Mouse (Mus musculus): ENCODE results near the gene Olfr1377.
"Not testable (repeated sequence)": the region's sequence is repeated elsewhere in the genome, so short reads cannot be mapped to it uniquely, and the experiment has no call there.

Gene Olfr1377

GRCm38 (mm10) chr11:50981667-50982066, at the start of gene Olfr1377:
Olfr1377 (plus strand) TSS chr11:50981967.
- DNase-seq: no peak

GRCm38 (mm10) chr11:50932040-50932439, 49.7 kb upstream of the Olfr1377 start:
- no peak for DNase-seq

- DNase-seq: no peak
Observed at GRCm38 (mm10) chr11:50938435-50938834, 43.3 kb upstream of the Olfr1377 start.

- peak; percentile 40 for DNase-seq
Observed at GRCm38 (mm10) chr11:50939621-50940366, 42.0 kb upstream of the Olfr1377 start.

- DNase-seq: no peak
Observed at GRCm38 (mm10) chr11:50942386-50942785, 39.4 kb upstream of the Olfr1377 start.

- DNase-seq: no peak
Observed at GRCm38 (mm10) chr11:50943506-50943905, 38.3 kb upstream of the Olfr1377 start, which contains the start of gene 4933414I15Rik. 4933414I15Rik (minus strand) TSS chr11:50943765.

GRCm38 (mm10) chr11:50952290-50952689, 29.5 kb upstream of the Olfr1377 start:
- peak; percentile 11 for DNase-seq

GRCm38 (mm10) chr11:50953665-50954064, 28.1 kb upstream of the Olfr1377 start, which contains the start of gene Prop1:
Prop1 (minus strand) TSS chr11:50953765.
- DNase-seq: no peak

GRCm38 (mm10) chr11:50964886-50965285, 16.9 kb upstream of the Olfr1377 start:
- peak; percentile 25 for DNase-seq

GRCm38 (mm10) chr11:50966230-50966629, 15.5 kb upstream of the Olfr1377 start, which contains the start of gene Olfr1378:
Olfr1378 (plus strand) TSS chr11:50966530.
- DNase-seq: no peak

- DNase-seq: no peak
Observed at GRCm38 (mm10) chr11:50977216-50977615, 4.6 kb upstream of the Olfr1377 start.

GRCm38 (mm10) chr11:51003296-51003695, 21.5 kb downstream of the Olfr1377 start, which contains the start of gene Olfr51:
Olfr51 (plus strand) TSS chr11:51003596.
- no peak for DNase-seq

GRCm38 (mm10) chr11:51011821-51012220, 30.1 kb downstream of the Olfr1377 start:
- peak; percentile 56 for DNase-seq

- DNase-seq: no peak
Observed at GRCm38 (mm10) chr11:51013936-51014335, 32.2 kb downstream of the Olfr1377 start, which contains the start of gene Olfr54. Olfr54 (plus strand) TSS chr11:51014236.

GRCm38 (mm10) chr11:51016341-51016740, 34.6 kb downstream of the Olfr1377 start:
- no peak for DNase-seq

- DNase-seq: not testable (repeated sequence)
Observed at GRCm38 (mm10) chr11:51026811-51027210, 45.0 kb downstream of the Olfr1377 start.

GRCm38 (mm10) chr11:51029381-51029780, 47.6 kb downstream of the Olfr1377 start:
- DNase-seq: not testable (repeated sequence)

- DNase-seq: no peak
Observed at GRCm38 (mm10) chr11:51030225-51030624, 48.5 kb downstream of the Olfr1377 start.

- DNase-seq: peak; percentile 31
Observed at GRCm38 (mm10) chr11:51032851-51033250, 51.1 kb downstream of the Olfr1377 start.

GRCm38 (mm10) chr11:51034141-51034540, 52.4 kb downstream of the Olfr1377 start:
- not testable (repeated sequence) for DNase-seq

- DNase-seq: no peak
Observed at GRCm38 (mm10) chr11:51035951-51036350, 54.2 kb downstream of the Olfr1377 start.
